Mouse (Mus musculus) stomach, postnatal 0 days (tissue): ENCODE results near the gene Myrfl. TPM values are rescaled to one million over a fixed set of nuclear protein-coding genes. Genes with fewer than 3 reads are reported as not detected.

ENCODE experiments used
- ATAC-seq: fragments of 200-750 bp; cut with Nextera tagmentation; 2 replicates; pipeline ENCODE4 v1.8.0; 2017; ENCODE audit not compliant: low FRiP score, low TSS enrichment
- DNase-seq: peaks from one replicate; pipeline ENCODE4 v3.0.0-alpha.2; 2016; ENCODE audit warnings: low spot score
- H3K27ac ChIP-seq: fragments of 300-500 bp; sonication (generic); replicated peaks from 2 replicates; pipeline ENCODE4 v1.5.1; 2014; ENCODE audit warnings: mild to moderate bottlenecking, control low read depth
- H3K27me3 ChIP-seq: fragments of 300-500 bp; sonication (generic); 2 replicates; pipeline ENCODE4 v1.6.1; 2014; ENCODE audit warnings: low read length; ENCODE audit not compliant: control insufficient read depth, insufficient read depth
- H3K36me3 ChIP-seq: fragments of 300-500 bp; sonication (generic); 2 replicates; pipeline ENCODE4 v1.6.1; 2014; ENCODE audit warnings: low read length, mixed read lengths; ENCODE audit not compliant: control insufficient read depth, insufficient read depth
- H3K4me1 ChIP-seq: fragments of 300-500 bp; sonication (generic); replicated peaks from 2 replicates; pipeline ENCODE4 v1.6.1; 2014; ENCODE audit warnings: antibody characterized with exemption; ENCODE audit not compliant: control insufficient read depth, insufficient read depth
- H3K4me2 ChIP-seq: fragments of 300-500 bp; sonication (generic); replicated peaks from 2 replicates; pipeline ENCODE4 v1.6.1; 2014; ENCODE audit warnings: low read depth, mild to moderate bottlenecking, control low read depth, moderate library complexity
- H3K4me3 ChIP-seq: fragments of 300-500 bp; sonication (generic); 2 replicates; pipeline ENCODE4 v1.5.1; 2014; ENCODE audit warnings: low read depth, low read length, control low read depth
- H3K9ac ChIP-seq: fragments of 300-500 bp; sonication (generic); 2 replicates; pipeline ENCODE4 v1.6.1; 2014; ENCODE audit warnings: mild to moderate bottlenecking, low read length, control low read depth, mixed read lengths
- H3K9me3 ChIP-seq: fragments of 300-500 bp; sonication (generic); 2 replicates; pipeline ENCODE4 v1.6.1; 2016; ENCODE audit warnings: low read length; ENCODE audit not compliant: control insufficient read depth
- CTCF ChIP-seq: IDR thresholded peaks from 2 replicates; pipeline ENCODE4 v1.5.1; 2016; ENCODE audit warnings: antibody characterized with exemption, low read depth, mild to moderate bottlenecking, moderate library complexity
- EP300 ChIP-seq: optimal IDR thresholded peaks from 2 replicates; pipeline ENCODE3; 2016; ENCODE audit warnings: antibody characterized with exemption
- WGBS: fragments of 180-500 bp; shearing (Covaris S2); extraction: QIAGEN DNeasy Blood & Tissue Kit; methylation state at CpG from one replicate; pipeline ENCODE4 v1.1.7; 2014; 5-methylcytosine and 5-hydroxymethylcytosine counted together
- polyA plus RNA-seq: library from polyadenylated mRNA; unstranded; fragments of >200 nt; fragmentation: Nextera tagmentation; extraction: Ambion mirVana; gene quantifications from 2 replicates; pipeline ENCODE4 v1.2.1, GENCODE M21; 2015

Myrfl gene
- polyA plus RNA-seq, 1 experiment from 2014 or later = 0.02 TPM

- no peak for TF ChIP-seq EP300
- TF ChIP-seq CTCF = no peak
- DNase-seq (no peak), ATAC-seq (no peak)
- no peak overlapping the region for H3K4me2 ChIP-seq
- H3K27me3 ChIP-seq = no peaks in the 10 kb centered on the region
- H3K4me3 ChIP-seq = no peak overlapping the region
- H3K9me3 ChIP-seq = no peaks in the 10 kb centered on the region
- no peaks in the 10 kb centered on the region for H3K4me1 ChIP-seq
- H3K36me3 ChIP-seq = peaks cover 3% of the 10 kb centered on the region; the same call in 1 of the 2 replicates
- H3K27ac ChIP-seq = no peak overlapping the region
- H3K9ac ChIP-seq = no peak overlapping the region
- WGBS = 89% methylated on average over 8 of the region's 8 CpGs
These were observed 18.6 kb upstream of the Myrfl start for GRCm38 (mm10) chr10:116915286-116915685.

- H3K4me2 ChIP-seq = no peak overlapping the region
- no peaks in the 10 kb centered on the region for H3K9me3 ChIP-seq
- peaks cover 3% of the 10 kb centered on the region; the same call in 1 of the 2 replicates for H3K36me3 ChIP-seq
- H3K27ac ChIP-seq = no peak overlapping the region
- no peaks in the 10 kb centered on the region for H3K4me1 ChIP-seq
- TF ChIP-seq CTCF = no peak
- TF ChIP-seq EP300 = no peak
- DNase-seq (no peak), ATAC-seq (peak; percentile 73)
- WGBS = 63% methylated on average over 9 of the region's 9 CpGs
- H3K4me3 ChIP-seq = no peak overlapping the region
- H3K9ac ChIP-seq = no peak overlapping the region
- no peaks in the 10 kb centered on the region for H3K27me3 ChIP-seq
These were observed 17.9 kb upstream of the Myrfl start for GRCm38 (mm10) chr10:116914586-116914985.

GRCm38 (mm10) chr10:116913647-116914273, 17.0 kb upstream of the Myrfl start:
- no peak for DNase-seq
- Histone ChIP-seq H3K4me1 (no peaks in the 10 kb centered on the region), H3K4me3 (no peak overlapping the region), H3K36me3 (peaks cover 3% of the 10 kb centered on the region; the same call in 1 of the 2 replicates), H3K9ac (no peak overlapping the region), H3K27ac (no peak overlapping the region), H3K4me2 (no peak overlapping the region), H3K9me3 (no peaks in the 10 kb centered on the region), H3K27me3 (no peaks in the 10 kb centered on the region)
- WGBS = 61% methylated on average over 17 of the region's 17 CpGs
- TF ChIP-seq CTCF (no peak), EP300 (no peak)
- peak; percentile 50; the same call in 1 of the 2 replicates for ATAC-seq

- no peak overlapping the region for H3K4me2 ChIP-seq
- H3K9ac ChIP-seq = no peak overlapping the region
- no peak for ATAC-seq
- no peaks in the 10 kb centered on the region for H3K4me1 ChIP-seq
- no peak for DNase-seq
- H3K4me3 ChIP-seq = no peak overlapping the region
- 0 out of 2 replicates have a peak overlapping the region, but pooled peaks have one; percentile 8 for H3K27ac ChIP-seq
- no peaks in the 10 kb centered on the region for H3K27me3 ChIP-seq
- H3K9me3 ChIP-seq = no peaks in the 10 kb centered on the region
- peaks cover 3% of the 10 kb centered on the region; the same call in 1 of the 2 replicates for H3K36me3 ChIP-seq
- TF ChIP-seq EP300 = no peak
- TF ChIP-seq CTCF = no peak
- 77% methylated on average over 9 of the region's 9 CpGs for WGBS
These were observed 16.1 kb upstream of the Myrfl start for GRCm38 (mm10) chr10:116912850-116913249.

- TF ChIP-seq CTCF (no peak), EP300 (no peak)
- no peak for ATAC-seq
- 65% methylated on average over 15 of the region's 15 CpGs for WGBS
- Histone ChIP-seq H3K4me2 (no peak overlapping the region), H3K27me3 (no peaks in the 10 kb centered on the region), H3K36me3 (peaks cover 7% of the 10 kb centered on the region), H3K4me3 (no peak overlapping the region), H3K27ac (no peak overlapping the region), H3K9ac (no peak overlapping the region), H3K4me1 (no peaks in the 10 kb centered on the region), H3K9me3 (no peaks in the 10 kb centered on the region)
- no peak for DNase-seq
These were observed 12.4 kb upstream of the Myrfl start for GRCm38 (mm10) chr10:116908901-116909642.

- Histone ChIP-seq H3K4me2 (no peak overlapping the region), H3K4me1 (no peaks in the 10 kb centered on the region), H3K9ac (no peak overlapping the region), H3K9me3 (no peaks in the 10 kb centered on the region), H3K27ac (no peak overlapping the region), H3K4me3 (no peak overlapping the region), H3K36me3 (peaks cover 4% of the 10 kb centered on the region; the same call in 1 of the 2 replicates), H3K27me3 (no peaks in the 10 kb centered on the region)
- ATAC-seq (no peak), DNase-seq (no peak)
- TF ChIP-seq CTCF (no peak), EP300 (no peak)
- WGBS = 89% methylated on average over 9 of the region's 9 CpGs
These were observed 10.1 kb upstream of the Myrfl start for GRCm38 (mm10) chr10:116906794-116907193.
